Mouse (Mus musculus) testis, adult 2 months (tissue): ENCODE measurements around the gene Zfp263.

Source experiments
- CTCF ChIP-seq: fragments of 200-500 bp; IDR thresholded peaks from 2 replicates; pipeline ENCODE4 v1.5.1; 2012; ENCODE audit warnings: low read depth, mild to moderate bottlenecking, inconsistent platforms, low read length, moderate library complexity; ENCODE audit not compliant: control insufficient read depth, insufficient read depth, insufficient replicate concordance
- POLR2A ChIP-seq: fragments of 200-500 bp; IDR thresholded peaks from 2 replicates; pipeline ENCODE4 v1.6.1; 2012; ENCODE audit warnings: low read depth, mild to moderate bottlenecking, inconsistent platforms, low read length, moderate library complexity; ENCODE audit not compliant: control insufficient read depth

DNA sequence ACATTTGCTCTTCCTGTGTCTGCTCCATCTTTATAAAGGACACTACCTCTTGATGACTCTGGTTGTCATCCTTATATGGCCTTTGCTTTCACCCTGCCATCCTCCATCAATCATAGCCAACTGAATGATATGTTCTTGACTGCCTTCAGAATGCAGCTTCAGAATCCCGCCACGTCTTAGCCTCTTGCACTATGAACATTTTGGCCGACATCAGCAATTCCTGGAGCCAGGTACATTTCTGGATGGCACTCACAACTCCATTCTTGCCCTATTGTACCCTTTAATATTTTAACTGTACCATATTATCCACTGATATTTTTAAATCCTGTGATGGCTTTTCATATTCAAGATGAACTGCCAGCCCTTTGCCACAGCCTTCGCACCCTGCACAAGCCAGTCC is 27.7 kb downstream of the Zfp263 start:
- TF ChIP-seq CTCF (no peak), POLR2A (no peak)
